Mouse (Mus musculus) lung, embryonic 15.5 days (tissue): ENCODE data around the gene Fgfr2. TPM values are rescaled to one million over a fixed set of nuclear protein-coding genes. Genes with fewer than 3 reads are reported as not detected.

Experiments
- ATAC-seq: fragments of 200-750 bp; cut with Nextera tagmentation; 2 replicates; pipeline ENCODE4 v1.8.0; 2017; ENCODE audit warnings: moderate number of reproducible peaks, borderline replicate concordance; ENCODE audit not compliant: low FRiP score, low TSS enrichment; ENCODE audit errors: extremely low read depth
- H3K27ac ChIP-seq: fragments of 300-500 bp; sonication (generic); 2 replicates; pipeline ENCODE4 v1.5.1; 2015; ENCODE audit warnings: moderate library complexity, mild to moderate bottlenecking, inconsistent platforms
- H3K27me3 ChIP-seq: fragments of 300-500 bp; sonication (generic); 2 replicates; pipeline ENCODE4 v1.6.1; 2015; ENCODE audit warnings: inconsistent platforms
- H3K36me3 ChIP-seq: fragments of 300-500 bp; sonication (generic); 2 replicates; pipeline ENCODE4 v1.6.1; 2015; ENCODE audit warnings: inconsistent platforms
- H3K4me1 ChIP-seq: fragments of 300-500 bp; sonication (generic); 2 replicates; pipeline ENCODE4 v1.6.1; 2015; ENCODE audit warnings: inconsistent platforms
- H3K4me2 ChIP-seq: fragments of 300-500 bp; sonication (generic); 2 replicates; pipeline ENCODE4 v1.6.1; 2015; ENCODE audit warnings: inconsistent platforms, mild to moderate bottlenecking, moderate library complexity
- H3K4me3 ChIP-seq: fragments of 300-500 bp; sonication (generic); 2 replicates; pipeline ENCODE4 v1.5.1; 2015; ENCODE audit warnings: mild to moderate bottlenecking, inconsistent platforms
- H3K9ac ChIP-seq: fragments of 300-500 bp; sonication (generic); 2 replicates; pipeline ENCODE4 v1.6.1; 2015; ENCODE audit warnings: inconsistent platforms
- H3K9me3 ChIP-seq: fragments of 300-500 bp; sonication (generic); 2 replicates; pipeline ENCODE4 v1.6.1; 2016; ENCODE audit warnings: inconsistent platforms
- WGBS: fragments of 180-500 bp; shearing (Covaris S2); methylation state at CpG from one replicate; pipeline ENCODE4 v1.1.7; 2015; 5-methylcytosine and 5-hydroxymethylcytosine counted together
- polyA plus RNA-seq: library from polyadenylated mRNA; unstranded; fragments of >200 nt; fragmentation: Nextera tagmentation; extraction: Ambion mirVana; gene quantifications from 2 replicates; pipeline ENCODE4 v1.2.1, GENCODE M21; 2015

Gene Fgfr2
- polyA plus RNA-seq, 1 experiment from 2014 or later: 160 TPM

- no peak overlapping the region for H3K4me2 ChIP-seq
- H3K9me3 ChIP-seq: no peaks in the 10 kb centered on the region
- 53% methylated on average over 8 of the region's 8 CpGs for WGBS
- H3K4me3 ChIP-seq: no peak overlapping the region
- H3K27ac ChIP-seq: 0 out of 2 replicates have a peak overlapping the region, but pooled peaks have one; percentile 25
- H3K9ac ChIP-seq: no peak overlapping the region
- no peaks in the 10 kb centered on the region for H3K36me3 ChIP-seq
- no peaks in the 10 kb centered on the region for H3K27me3 ChIP-seq
- peaks cover 14% of the 10 kb centered on the region for H3K4me1 ChIP-seq
- ATAC-seq: no peak
Observed at GRCm38 (mm10) chr7:130807749-130808148, 2315.4 kb downstream of the Fgfr2 start.

- no peaks in the 10 kb centered on the region for H3K27me3 ChIP-seq
- no peak overlapping the region for H3K27ac ChIP-seq
- H3K36me3 ChIP-seq: no peaks in the 10 kb centered on the region
- H3K4me3 ChIP-seq: no peak overlapping the region
- no peak overlapping the region for H3K9ac ChIP-seq
- H3K4me2 ChIP-seq: no peak overlapping the region
- WGBS: 74% methylated on average over 5 of the region's 5 CpGs
- no peak for ATAC-seq
- no peaks in the 10 kb centered on the region for H3K9me3 ChIP-seq
- H3K4me1 ChIP-seq: peaks cover 14% of the 10 kb centered on the region
Observed at GRCm38 (mm10) chr7:130804991-130805390, 2318.2 kb downstream of the Fgfr2 start.

- no peak overlapping the region for H3K27ac ChIP-seq
- no peaks in the 10 kb centered on the region for H3K36me3 ChIP-seq
- no peak for ATAC-seq
- 86% methylated on average over 8 of the region's 8 CpGs for WGBS
- no peaks in the 10 kb centered on the region for H3K27me3 ChIP-seq
- H3K4me3 ChIP-seq: no peak overlapping the region
- peaks cover 6% of the 10 kb centered on the region; the same call in 1 of the 2 replicates for H3K4me1 ChIP-seq
- no peak overlapping the region for H3K4me2 ChIP-seq
- H3K9me3 ChIP-seq: no peaks in the 10 kb centered on the region
- H3K9ac ChIP-seq: no peak overlapping the region
Observed at GRCm38 (mm10) chr7:130803251-130803825, 2319.8 kb downstream of the Fgfr2 start.

GRCm38 (mm10) chr7:130801811-130802210 lies 2321.3 kb downstream of the Fgfr2 start:
- no peaks in the 10 kb centered on the region for H3K27me3 ChIP-seq
- H3K9ac ChIP-seq: no peak overlapping the region
- H3K4me3 ChIP-seq: no peak overlapping the region
- ATAC-seq: no peak
- WGBS: 85% methylated on average over 4 of the region's 4 CpGs
- no peak overlapping the region for H3K27ac ChIP-seq
- no peaks in the 10 kb centered on the region for H3K9me3 ChIP-seq
- H3K4me2 ChIP-seq: no peak overlapping the region
- H3K4me1 ChIP-seq: no peaks in the 10 kb centered on the region
- H3K36me3 ChIP-seq: no peaks in the 10 kb centered on the region

- H3K9me3 ChIP-seq: no peaks in the 10 kb centered on the region
- ATAC-seq: no peak
- H3K4me1 ChIP-seq: no peaks in the 10 kb centered on the region
- H3K36me3 ChIP-seq: no peaks in the 10 kb centered on the region
- H3K27ac ChIP-seq: no peak overlapping the region
- no peaks in the 10 kb centered on the region for H3K27me3 ChIP-seq
- H3K4me3 ChIP-seq: no peak overlapping the region
- H3K9ac ChIP-seq: no peak overlapping the region
- 40% methylated on average over 4 of the region's 4 CpGs for WGBS
- H3K4me2 ChIP-seq: no peak overlapping the region
Observed at GRCm38 (mm10) chr7:130800681-130801080, 2322.5 kb downstream of the Fgfr2 start.

- Histone ChIP-seq H3K9ac (no peak overlapping the region), H3K4me3 (no peak overlapping the region), H3K9me3 (no peaks in the 10 kb centered on the region), H3K27ac (no peak overlapping the region), H3K36me3 (no peaks in the 10 kb centered on the region), H3K4me1 (0 out of 2 replicates have a peak, but pooled peaks cover 4% of the 10 kb centered on the region), H3K27me3 (no peaks in the 10 kb centered on the region), H3K4me2 (no peak overlapping the region)
- ATAC-seq: no peak
- WGBS: 61% methylated on average over 10 of the region's 10 CpGs
Observed at GRCm38 (mm10) chr7:130799418-130799817, 2323.7 kb downstream of the Fgfr2 start.

- 81% methylated on average over 6 of the region's 6 CpGs for WGBS
- no peak overlapping the region for H3K4me3 ChIP-seq
- H3K27me3 ChIP-seq: no peaks in the 10 kb centered on the region
- 0 out of 2 replicates have a peak, but pooled peaks cover 4% of the 10 kb centered on the region for H3K4me1 ChIP-seq
- no peak overlapping the region for H3K9ac ChIP-seq
- ATAC-seq: no peak
- no peak overlapping the region for H3K4me2 ChIP-seq
- no peaks in the 10 kb centered on the region for H3K36me3 ChIP-seq
- no peak overlapping the region for H3K27ac ChIP-seq
- H3K9me3 ChIP-seq: no peaks in the 10 kb centered on the region
Observed at GRCm38 (mm10) chr7:130797524-130797923, 2325.6 kb downstream of the Fgfr2 start.

GRCm38 (mm10) chr7:130796786-130797185 lies 2326.4 kb downstream of the Fgfr2 start:
- WGBS: 65% methylated on average over 8 of the region's 8 CpGs
- Histone ChIP-seq H3K4me2 (no peak overlapping the region), H3K9ac (no peak overlapping the region), H3K4me3 (no peak overlapping the region), H3K9me3 (no peaks in the 10 kb centered on the region), H3K36me3 (no peaks in the 10 kb centered on the region), H3K27me3 (no peaks in the 10 kb centered on the region), H3K27ac (no peak overlapping the region), H3K4me1 (0 out of 2 replicates have a peak, but pooled peaks cover 4% of the 10 kb centered on the region)
- no peak for ATAC-seq

GRCm38 (mm10) chr7:130793671-130794070 lies 2329.5 kb downstream of the Fgfr2 start:
- H3K4me3 ChIP-seq: no peak overlapping the region
- 0 out of 2 replicates have a peak, but pooled peaks cover 4% of the 10 kb centered on the region for H3K4me1 ChIP-seq
- no peaks in the 10 kb centered on the region for H3K9me3 ChIP-seq
- H3K27me3 ChIP-seq: no peaks in the 10 kb centered on the region
- H3K4me2 ChIP-seq: no peak overlapping the region
- H3K36me3 ChIP-seq: no peaks in the 10 kb centered on the region
- H3K9ac ChIP-seq: no peak overlapping the region
- no peak for ATAC-seq
- no peak overlapping the region for H3K27ac ChIP-seq
- 65% methylated on average over 9 of the region's 9 CpGs for WGBS

- no peak overlapping the region for H3K4me3 ChIP-seq
- WGBS: 80% methylated on average over 7 of the region's 7 CpGs
- no peaks in the 10 kb centered on the region for H3K27me3 ChIP-seq
- no peak for ATAC-seq
- H3K9me3 ChIP-seq: no peaks in the 10 kb centered on the region
- H3K4me2 ChIP-seq: no peak overlapping the region
- no peak overlapping the region for H3K9ac ChIP-seq
- H3K4me1 ChIP-seq: peaks cover 11% of the 10 kb centered on the region
- no peaks in the 10 kb centered on the region for H3K36me3 ChIP-seq
- H3K27ac ChIP-seq: no peak overlapping the region
Observed at GRCm38 (mm10) chr7:130789456-130789855, 2333.7 kb downstream of the Fgfr2 start.

- H3K9me3 ChIP-seq: no peaks in the 10 kb centered on the region
- H3K4me2 ChIP-seq: no peak overlapping the region
- WGBS: 74% methylated on average over 3 of the region's 3 CpGs
- H3K4me1 ChIP-seq: peaks cover 11% of the 10 kb centered on the region
- no peak overlapping the region for H3K27ac ChIP-seq
- no peak overlapping the region for H3K9ac ChIP-seq
- no peak overlapping the region for H3K4me3 ChIP-seq
- ATAC-seq: no peak
- no peaks in the 10 kb centered on the region for H3K36me3 ChIP-seq
- no peaks in the 10 kb centered on the region for H3K27me3 ChIP-seq
Observed at GRCm38 (mm10) chr7:130788950-130789349, 2334.2 kb downstream of the Fgfr2 start.

GRCm38 (mm10) chr7:130787537-130787936 lies 2335.6 kb downstream of the Fgfr2 start:
- 81% methylated on average over 4 of the region's 4 CpGs for WGBS
- no peak overlapping the region for H3K4me2 ChIP-seq
- H3K9me3 ChIP-seq: no peaks in the 10 kb centered on the region
- H3K27me3 ChIP-seq: no peaks in the 10 kb centered on the region
- no peak overlapping the region for H3K4me3 ChIP-seq
- no peak for ATAC-seq
- H3K4me1 ChIP-seq: peaks cover 11% of the 10 kb centered on the region
- H3K36me3 ChIP-seq: no peaks in the 10 kb centered on the region
- no peak overlapping the region for H3K27ac ChIP-seq
- no peak overlapping the region for H3K9ac ChIP-seq

- H3K4me3 ChIP-seq: no peak overlapping the region
- no peak overlapping the region for H3K9ac ChIP-seq
- H3K9me3 ChIP-seq: no peaks in the 10 kb centered on the region
- 61% methylated on average over 5 of the region's 5 CpGs for WGBS
- no peak overlapping the region for H3K27ac ChIP-seq
- no peak overlapping the region for H3K4me2 ChIP-seq
- no peaks in the 10 kb centered on the region for H3K36me3 ChIP-seq
- ATAC-seq: no peak
- peaks cover 11% of the 10 kb centered on the region for H3K4me1 ChIP-seq
- H3K27me3 ChIP-seq: no peaks in the 10 kb centered on the region
Observed at GRCm38 (mm10) chr7:130786708-130787107, 2336.4 kb downstream of the Fgfr2 start.
